Mouse (Mus musculus) neutrophil, adult 5-6 weeks (primary cell): Measurements from ENCODE around the gene Brk1. TPM values are rescaled to one million over a fixed set of nuclear protein-coding genes. Genes with fewer than 3 reads are reported as not detected.

Source experiments
- ATAC-seq: fragments of 151-379, 151-347 bp; 2 replicates; pipeline ENCODE4 v1.8.0; 2017; ENCODE audit warnings: mild to moderate bottlenecking, moderate TSS enrichment; ENCODE audit not compliant: insufficient number of reproducible peaks, poor library complexity, low FRiP score, severe bottlenecking; ENCODE audit errors: extremely low read depth
- total RNA-seq: library from RNA; stranded (forward); fragments of 200-1000 nt; gene quantifications from 2 replicates; pipeline ENCODE4 v1.2.3, GENCODE M21; 2017

Brk1 gene
- 94.3 and 105 TPM in 2 replicates for total RNA-seq

GRCm38 (mm10) chr6:113604432-113605223 is at the start of gene Brk1:
Gene Brk1, plus strand, starts transcription at chr6:113604772.
- peak; percentile 65 for ATAC-seq

- ATAC-seq, result no peak
These were observed 44.8 kb upstream of the Brk1 start for GRCm38 (mm10) chr6:113559736-113560135.

GRCm38 (mm10) chr6:113564557-113564956 is 40.0 kb upstream of the Brk1 start:
- ATAC-seq, result no peak

- ATAC-seq, result no peak
These were observed 28.5 kb upstream of the Brk1 start for GRCm38 (mm10) chr6:113576044-113576443.

GRCm38 (mm10) chr6:113579306-113579705 is 25.3 kb upstream of the Brk1 start:
- no peak for ATAC-seq

GRCm38 (mm10) chr6:113583023-113583422 is 21.5 kb upstream of the Brk1 start:
- ATAC-seq, result no peak

- ATAC-seq, result no peak
These were observed 19.5 kb upstream of the Brk1 start for GRCm38 (mm10) chr6:113585065-113585464.

GRCm38 (mm10) chr6:113586466-113587183 is 17.9 kb upstream of the Brk1 start:
- ATAC-seq, result no peak

GRCm38 (mm10) chr6:113592637-113593036 is 11.9 kb upstream of the Brk1 start:
- no peak for ATAC-seq

GRCm38 (mm10) chr6:113597945-113598344 is 6.6 kb upstream of the Brk1 start:
- no peak for ATAC-seq

GRCm38 (mm10) chr6:113599833-113600232 is 4.7 kb upstream of the Brk1 start:
- ATAC-seq, result no peak

GRCm38 (mm10) chr6:113600543-113601139 is 3.9 kb upstream of the Brk1 start, which contains the start of gene Fancd2os:
Gene Fancd2os, minus strand, starts transcription at chr6:113600715.
- ATAC-seq, result no peak

GRCm38 (mm10) chr6:113602821-113603220 is 1.8 kb upstream of the Brk1 start:
- no peak for ATAC-seq

GRCm38 (mm10) chr6:113603993-113604392 is 579 bp upstream of the Brk1 start:
- no peak for ATAC-seq

- ATAC-seq, result 0 out of 2 replicates have a peak, but pooled peaks have one; percentile 3
These were observed 613 bp downstream of the Brk1 start for GRCm38 (mm10) chr6:113605224-113605545.

- ATAC-seq, result no peak
These were observed 4.3 kb downstream of the Brk1 start for GRCm38 (mm10) chr6:113608871-113609270.

GRCm38 (mm10) chr6:113609293-113609692 is 4.7 kb downstream of the Brk1 start:
- no peak for ATAC-seq

GRCm38 (mm10) chr6:113612258-113612969 is 7.8 kb downstream of the Brk1 start:
- no peak for ATAC-seq

GRCm38 (mm10) chr6:113614152-113614551 is 9.6 kb downstream of the Brk1 start:
- no peak for ATAC-seq
